Mouse (Mus musculus) brain, embryonic 18.5 days (tissue): Measurements from ENCODE around the gene Mbd6.
"Not testable (repeated sequence)": the region's sequence is repeated elsewhere in the genome, so short reads cannot be mapped to it uniquely, and the experiment has no call there.

ENCODE experiments used
- DNase-seq: peaks from one replicate; pipeline ENCODE4 v3.0.0-alpha.2; 2012; ENCODE audit warnings: low read depth, low spot score

Gene Mbd6

GRCm38 (mm10) chr10:127312858-127313257, 24.0 kb upstream of the Mbd6 start:
- no peak for DNase-seq

- DNase-seq: peak; percentile 40
Measured at GRCm38 (mm10) chr10:127312356-127312676, 23.5 kb upstream of the Mbd6 start.

- DNase-seq: peak; percentile 92
Measured at GRCm38 (mm10) chr10:127311476-127312355, 22.9 kb upstream of the Mbd6 start, which contains the start of gene Mars. TSS of gene Mars (minus strand) at chr10:127311786.

- no peak for DNase-seq
Measured at GRCm38 (mm10) chr10:127310523-127311475, 22.0 kb upstream of the Mbd6 start.

GRCm38 (mm10) chr10:127309167-127309566, 20.3 kb upstream of the Mbd6 start:
- not testable (repeated sequence) for DNase-seq

- DNase-seq: no peak
Measured at GRCm38 (mm10) chr10:127303136-127303535, 14.3 kb upstream of the Mbd6 start.

- no peak for DNase-seq
Measured at GRCm38 (mm10) chr10:127300361-127300760, 11.5 kb upstream of the Mbd6 start.

GRCm38 (mm10) chr10:127297015-127297871, 8.4 kb upstream of the Mbd6 start:
- DNase-seq: no peak

- DNase-seq: no peak
Measured at GRCm38 (mm10) chr10:127295986-127296794, 7.4 kb upstream of the Mbd6 start.

- DNase-seq: no peak
Measured at GRCm38 (mm10) chr10:127294895-127295510, 6.2 kb upstream of the Mbd6 start.

- DNase-seq: no peak
Measured at GRCm38 (mm10) chr10:127293590-127294113, 4.8 kb upstream of the Mbd6 start.

GRCm38 (mm10) chr10:127292987-127293538, 4.2 kb upstream of the Mbd6 start:
- no peak for DNase-seq

GRCm38 (mm10) chr10:127291881-127292638, 3.2 kb upstream of the Mbd6 start:
- DNase-seq: no peak

- no peak for DNase-seq
Measured at GRCm38 (mm10) chr10:127290930-127291880, 2.4 kb upstream of the Mbd6 start.

GRCm38 (mm10) chr10:127290307-127290929, 1.6 kb upstream of the Mbd6 start:
- peak; percentile 98 for DNase-seq

GRCm38 (mm10) chr10:127289573-127290191, 864 bp upstream of the Mbd6 start:
- DNase-seq: no peak

- peak; percentile 24 for DNase-seq
Measured at GRCm38 (mm10) chr10:127288328-127288799, 454 bp downstream of the Mbd6 start.
